Mouse (Mus musculus) T-cell, adult 2 months (primary cell): ENCODE results near the gene Adcy3.
"Not testable (repeated sequence)": the region's sequence is repeated elsewhere in the genome, so short reads cannot be mapped to it uniquely, and the experiment has no call there.

Experiments used
- DNase-seq: peaks from one replicate; pipeline ENCODE4 v3.0.0; 2022; ENCODE audit warnings: low spot score

Adcy3 gene

DNA sequence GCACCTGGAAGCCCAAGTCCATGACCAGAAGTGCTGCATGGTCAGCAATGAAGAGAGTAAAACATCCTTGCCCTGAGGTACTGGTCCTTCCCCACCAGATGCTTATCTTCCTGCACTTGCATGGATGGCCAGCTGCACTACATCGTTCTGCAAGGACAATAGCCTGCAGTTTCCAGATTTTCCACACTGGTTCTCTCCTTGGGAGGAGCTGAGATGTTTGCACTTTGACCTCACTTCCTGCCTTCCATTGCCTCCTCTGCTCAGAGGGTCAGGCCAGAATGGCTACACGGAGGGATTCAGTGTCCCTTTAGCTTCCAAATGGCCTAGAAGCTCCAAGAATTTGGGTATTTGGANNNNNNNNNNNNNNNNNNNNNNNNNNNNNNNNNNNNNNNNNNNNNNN is 51.7 kb downstream of the Adcy3 start:
- DNase-seq: no peak

DNA sequence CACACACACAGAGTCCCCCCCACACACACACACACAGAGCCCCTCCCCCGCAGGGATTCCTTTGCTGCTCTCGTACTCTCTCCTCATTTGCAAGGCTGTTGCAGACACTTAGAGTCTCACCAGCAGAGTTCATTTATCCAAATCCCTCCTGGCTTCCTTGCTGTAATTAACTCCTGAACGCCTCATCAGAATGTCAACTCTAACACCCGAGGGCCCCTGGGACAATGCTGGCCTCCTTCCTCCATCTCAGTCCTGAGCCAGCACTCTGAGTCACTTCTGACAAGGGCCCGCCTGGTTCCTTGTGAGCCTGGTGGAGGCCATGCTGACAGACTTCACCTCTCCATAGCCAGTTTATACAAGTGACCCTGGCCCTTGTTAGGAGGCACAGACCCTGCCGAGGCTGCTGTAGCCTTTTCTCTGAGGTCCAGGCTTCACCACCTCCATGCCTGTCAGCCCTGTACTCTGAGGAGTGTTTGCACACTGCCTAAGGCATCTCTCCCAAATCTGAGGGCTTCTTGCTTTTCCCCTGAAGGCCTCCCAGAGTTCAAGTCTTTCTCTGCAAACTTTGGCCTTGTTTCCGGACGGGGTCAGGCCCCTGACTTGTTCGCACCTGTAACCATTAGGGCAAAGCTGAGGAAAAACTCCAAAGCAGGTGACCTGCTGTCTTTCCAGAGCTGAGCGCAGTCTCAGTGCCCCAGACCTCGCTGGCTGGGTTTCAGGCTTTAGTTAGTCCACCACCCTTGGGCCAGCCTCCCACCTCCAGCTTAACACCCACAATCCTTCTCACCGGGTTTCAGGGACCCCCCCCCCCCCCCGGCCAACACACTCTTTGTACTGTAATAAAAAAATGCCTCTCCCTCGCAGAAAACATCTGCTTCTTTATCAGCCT is 55.5 kb downstream of the Adcy3 start:
- no peak for DNase-seq

DNA sequence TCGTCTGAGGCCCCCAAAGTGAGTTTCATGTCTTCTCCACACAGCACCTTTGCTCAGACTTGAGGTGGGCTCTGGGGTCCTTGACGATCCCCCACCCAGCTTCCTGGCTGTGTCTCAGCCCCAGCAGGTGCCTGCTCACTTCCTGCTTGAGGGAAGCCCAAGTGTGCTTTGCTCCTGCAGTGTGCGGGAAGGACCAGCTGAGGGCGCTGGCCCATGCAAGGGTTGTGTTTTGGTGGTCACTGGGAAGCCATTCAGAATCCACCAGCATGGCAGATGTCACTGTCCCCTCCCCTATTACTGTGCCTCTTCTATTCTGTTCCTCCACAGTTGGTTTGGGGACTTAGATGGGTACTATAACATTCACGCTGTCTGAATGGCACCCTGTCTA is 56.2 kb downstream of the Adcy3 start:
- DNase-seq: peak; percentile 15

DNA sequence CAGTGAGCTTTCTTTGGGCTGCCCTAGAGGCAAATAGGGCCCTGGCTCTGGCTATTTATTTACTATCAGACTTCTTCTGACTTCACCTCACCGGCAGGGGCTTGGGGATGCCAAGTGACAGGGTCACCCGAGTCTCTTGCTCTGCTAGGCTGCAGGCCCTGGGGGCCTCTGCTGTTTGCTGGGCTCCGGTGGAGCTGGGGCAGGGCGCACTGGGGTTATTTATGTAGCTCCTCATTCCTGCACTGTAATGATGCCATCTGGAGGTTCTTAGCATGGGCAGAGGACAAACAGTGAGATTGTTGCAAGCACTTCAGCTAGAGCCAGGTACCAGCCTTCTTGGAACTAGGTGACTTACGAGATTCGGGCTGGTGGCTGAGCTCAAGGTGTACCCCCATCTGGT is 59.6 kb downstream of the Adcy3 start:
- no peak for DNase-seq

DNA sequence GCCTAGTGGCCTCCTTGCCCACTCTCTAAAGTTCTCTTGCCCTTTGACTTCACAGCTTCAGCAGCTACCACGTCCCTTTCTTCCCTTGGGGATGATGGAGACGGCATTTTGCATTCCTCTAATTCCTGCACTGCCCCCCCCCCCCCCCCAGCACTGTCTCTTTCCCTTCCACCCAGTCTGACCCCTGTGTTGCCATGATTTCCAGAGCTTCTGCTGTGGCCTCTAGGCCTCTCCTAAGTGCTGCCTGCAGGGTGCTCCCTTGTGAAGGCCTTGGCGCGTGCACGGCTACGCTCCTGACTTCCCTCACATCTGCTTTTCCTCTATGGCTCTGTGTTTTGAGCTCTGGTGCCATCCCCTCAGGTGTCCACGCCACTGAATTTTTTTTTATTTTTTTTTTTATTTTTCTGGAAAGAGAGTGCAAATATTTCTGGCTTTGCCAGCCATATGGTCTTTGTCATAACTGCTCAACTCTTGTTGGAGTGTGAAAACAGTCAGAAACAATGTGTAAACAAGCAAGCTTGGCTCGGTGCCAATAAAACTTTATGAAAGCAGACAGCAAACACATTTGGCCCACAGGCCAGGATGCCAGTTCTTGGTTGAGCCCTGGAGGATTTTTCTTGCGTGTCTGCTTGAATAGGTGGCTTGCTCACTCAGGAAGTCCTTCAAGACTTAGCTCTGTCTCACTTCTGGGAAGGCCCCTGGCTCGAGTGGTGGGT is 60.3 kb downstream of the Adcy3 start:
- no peak for DNase-seq

DNA sequence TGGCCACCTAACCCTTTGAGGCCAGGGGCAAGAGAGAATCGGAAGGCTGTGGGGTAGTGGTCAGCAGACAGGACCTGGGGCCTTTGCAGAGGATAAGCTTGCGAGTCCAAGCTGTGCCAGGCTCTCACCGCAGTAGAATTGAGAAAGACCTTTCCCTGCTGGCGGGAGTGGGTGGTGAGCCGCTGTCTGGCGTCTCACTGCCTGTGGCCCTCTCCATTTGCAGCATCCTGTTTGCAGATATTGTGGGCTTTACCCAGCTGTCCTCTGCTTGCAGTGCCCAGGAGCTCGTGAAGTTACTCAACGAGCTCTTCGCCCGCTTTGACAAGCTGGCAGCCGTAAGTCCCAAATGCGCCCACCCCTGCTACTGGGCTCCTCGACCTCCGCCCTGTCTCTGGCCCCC is 61.7 kb downstream of the Adcy3 start:
- DNase-seq: no peak

DNA sequence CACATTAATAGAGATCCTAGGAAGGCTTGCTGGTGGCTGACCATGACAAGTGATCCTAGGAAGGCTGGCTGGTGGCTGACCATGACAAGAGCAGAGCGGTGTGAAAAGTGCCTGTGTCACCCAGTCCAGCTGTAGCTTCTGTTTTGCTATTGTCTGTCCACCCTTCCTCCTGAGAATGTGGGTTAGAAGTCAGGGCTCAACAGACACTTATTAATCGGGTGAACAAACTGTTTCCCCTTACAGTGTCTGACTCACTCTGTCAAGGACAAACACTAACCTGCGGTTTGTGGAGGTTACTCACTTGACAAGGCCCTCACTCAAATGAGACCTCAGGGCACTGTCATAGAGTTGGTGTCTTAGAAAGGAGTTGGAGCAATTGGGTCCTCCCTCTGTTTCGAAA is 65.8 kb downstream of the Adcy3 start:
- no peak for DNase-seq

DNA sequence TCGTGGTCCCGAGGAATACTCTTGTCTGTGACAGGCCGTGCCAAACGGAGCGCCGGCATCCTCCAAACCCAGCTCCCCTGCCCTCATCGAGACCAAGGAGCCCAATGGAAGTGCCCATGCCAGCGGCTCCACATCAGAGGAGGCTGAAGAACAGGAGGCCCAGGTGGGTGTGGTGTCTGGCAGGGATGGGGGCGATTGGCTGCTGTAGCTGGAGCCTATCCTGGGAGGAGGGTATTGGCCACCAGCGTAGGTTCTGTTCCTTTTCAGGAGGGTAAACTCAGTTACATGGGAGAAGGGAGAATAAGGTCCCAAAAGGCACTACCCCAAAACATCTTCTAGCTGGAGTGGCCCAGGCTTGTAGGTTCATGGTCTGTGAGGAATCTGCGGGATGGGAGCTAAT is 66.4 kb downstream of the Adcy3 start:
- no peak for DNase-seq

DNA sequence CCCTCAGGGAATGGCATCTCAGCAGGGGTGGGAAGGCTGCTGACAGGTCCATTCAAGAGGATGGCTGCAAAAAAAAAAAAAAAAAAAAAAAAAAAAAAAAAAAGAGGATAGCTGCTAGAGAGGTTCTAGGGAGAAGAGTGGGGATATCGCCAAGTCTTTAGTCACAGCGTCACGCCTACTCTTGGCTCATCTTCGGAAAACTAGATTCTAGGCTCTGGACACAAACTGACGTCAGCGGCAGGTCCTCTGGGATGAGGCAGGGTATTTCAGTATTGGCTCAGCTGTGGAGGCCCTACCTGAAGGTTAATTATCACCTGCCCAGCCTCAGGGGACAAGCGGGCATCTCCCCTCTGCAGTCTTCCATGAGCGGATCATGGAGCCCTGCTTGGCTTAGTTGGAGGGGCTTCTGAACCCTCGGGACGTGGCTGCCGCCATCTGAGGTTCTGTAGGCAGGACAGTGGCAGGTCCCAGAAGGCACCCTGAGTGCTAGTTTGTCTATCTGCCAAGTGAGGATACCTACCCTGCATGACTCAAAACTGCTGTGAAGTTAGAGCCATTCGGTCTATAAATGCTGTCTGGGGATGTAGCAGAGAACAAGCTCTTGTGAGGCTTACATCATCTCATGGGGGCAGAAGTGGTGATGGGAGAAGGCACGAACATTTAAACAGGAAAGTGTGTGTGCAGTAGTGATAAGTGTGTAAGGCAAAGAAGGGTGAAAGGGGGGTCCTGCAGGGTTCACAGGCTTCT is 68.7 kb downstream of the Adcy3 start:
- no peak for DNase-seq

DNA sequence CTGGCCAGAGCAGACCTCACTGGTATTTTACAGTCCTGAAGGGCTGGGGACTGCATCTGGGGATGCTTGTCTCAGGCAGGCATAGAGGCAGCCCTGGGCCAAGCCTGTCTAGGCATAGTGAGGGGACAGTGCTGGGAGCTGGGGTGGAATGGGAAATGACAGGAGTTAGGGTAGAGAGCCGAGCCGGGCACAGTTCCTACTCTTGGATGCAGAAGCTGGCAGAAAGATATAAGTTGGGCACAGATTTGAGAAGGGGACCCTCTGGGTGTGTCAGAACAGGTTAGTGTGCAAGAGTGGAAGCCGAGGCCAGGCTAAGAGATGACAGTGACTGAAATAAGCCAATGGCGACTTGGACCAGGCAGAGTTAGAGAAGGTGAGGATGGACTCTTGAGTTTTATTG is 69.3 kb downstream of the Adcy3 start:
- DNase-seq: no peak

DNA sequence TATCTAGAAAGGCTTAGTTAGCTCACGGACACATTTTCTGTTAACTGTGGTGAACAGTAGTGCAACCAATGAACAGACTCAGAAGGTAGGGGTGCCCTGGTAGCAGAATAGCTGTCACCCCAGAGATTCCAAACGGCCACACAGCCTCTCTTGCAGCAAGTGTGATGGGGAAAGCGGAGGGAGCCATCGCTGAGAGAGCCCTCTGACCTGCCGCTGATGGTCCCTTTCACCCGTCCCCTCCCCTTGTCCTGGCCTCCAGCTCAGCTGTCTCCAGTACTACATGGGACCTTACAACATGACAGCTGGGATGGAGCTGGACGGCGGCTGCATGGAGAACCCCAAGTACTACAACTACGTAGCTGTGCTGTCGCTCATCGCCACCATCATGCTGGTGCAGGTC is 73.2 kb downstream of the Adcy3 start:
- no peak for DNase-seq

DNA sequence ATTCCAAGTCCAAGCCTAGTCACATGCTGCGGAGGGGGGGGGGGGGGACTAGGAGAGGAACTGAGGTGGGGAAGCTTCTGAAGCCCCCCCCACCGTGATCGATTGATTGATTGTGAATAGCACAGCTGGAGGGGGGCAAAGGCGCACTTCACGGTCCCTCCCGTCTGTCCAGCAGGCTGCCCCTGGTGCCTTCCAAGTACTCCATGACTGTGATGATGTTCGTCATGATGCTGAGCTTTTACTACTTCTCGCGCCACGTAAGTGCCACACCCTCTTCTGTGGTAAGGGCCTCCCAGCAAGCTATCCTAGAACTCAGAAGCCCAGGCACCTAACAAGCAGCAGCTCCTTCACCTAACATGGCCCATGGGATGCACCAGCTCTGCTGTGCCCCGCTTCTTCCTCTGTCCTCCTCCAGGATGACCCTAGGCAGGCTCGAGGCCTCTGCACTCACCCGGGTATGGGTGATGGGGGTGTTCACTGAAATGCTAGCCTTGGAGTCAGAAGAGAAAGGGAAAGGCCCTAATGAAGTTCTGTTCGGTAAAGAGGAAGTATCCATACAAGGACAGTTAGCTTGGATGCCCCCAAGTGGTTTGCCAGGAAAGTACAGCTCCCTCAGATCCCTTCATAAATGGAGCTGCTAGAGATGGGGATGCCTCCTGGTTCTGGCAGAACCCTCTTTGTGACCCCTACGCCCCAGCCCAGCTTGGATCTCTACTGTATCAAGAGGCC is 75.7 kb downstream of the Adcy3 start:
- peak; percentile 12 for DNase-seq

DNA sequence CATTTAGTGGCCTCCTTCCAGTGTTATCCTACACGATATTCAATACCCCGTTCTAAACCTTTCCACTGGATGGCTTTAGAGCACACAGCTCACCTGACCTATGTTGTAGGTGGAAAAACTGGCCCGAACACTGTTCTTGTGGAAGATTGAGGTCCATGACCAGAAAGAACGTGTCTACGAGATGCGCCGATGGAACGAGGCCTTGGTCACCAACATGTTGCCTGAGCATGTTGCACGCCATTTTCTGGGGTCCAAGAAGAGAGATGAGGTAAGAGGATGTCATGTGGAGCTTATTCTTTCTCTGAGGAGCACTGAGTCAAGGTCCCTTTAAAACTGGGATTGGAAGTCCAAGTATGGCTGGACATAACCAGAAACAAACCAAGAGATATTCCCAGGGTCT is 76.3 kb downstream of the Adcy3 start:
- DNase-seq: no peak

DNA sequence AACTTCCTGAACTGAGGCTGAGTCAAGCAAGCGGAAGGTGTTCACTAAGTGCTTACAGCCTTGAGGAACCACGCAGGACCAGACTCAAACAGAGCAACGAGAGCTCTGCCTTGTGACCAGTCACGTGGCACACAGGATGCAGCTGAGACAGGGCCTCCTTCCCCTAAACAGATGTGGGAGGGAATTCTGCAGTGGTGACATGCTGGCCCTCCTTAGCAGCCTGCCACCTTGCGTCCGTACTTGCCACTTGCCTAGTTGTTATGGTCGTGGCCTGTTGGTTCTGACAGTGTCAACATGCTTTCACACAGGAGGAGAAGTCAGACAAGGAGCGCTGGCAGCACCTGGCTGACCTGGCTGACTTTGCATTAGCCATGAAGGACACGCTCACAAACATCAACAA is 78.3 kb downstream of the Adcy3 start:
- DNase-seq: no peak

DNA sequence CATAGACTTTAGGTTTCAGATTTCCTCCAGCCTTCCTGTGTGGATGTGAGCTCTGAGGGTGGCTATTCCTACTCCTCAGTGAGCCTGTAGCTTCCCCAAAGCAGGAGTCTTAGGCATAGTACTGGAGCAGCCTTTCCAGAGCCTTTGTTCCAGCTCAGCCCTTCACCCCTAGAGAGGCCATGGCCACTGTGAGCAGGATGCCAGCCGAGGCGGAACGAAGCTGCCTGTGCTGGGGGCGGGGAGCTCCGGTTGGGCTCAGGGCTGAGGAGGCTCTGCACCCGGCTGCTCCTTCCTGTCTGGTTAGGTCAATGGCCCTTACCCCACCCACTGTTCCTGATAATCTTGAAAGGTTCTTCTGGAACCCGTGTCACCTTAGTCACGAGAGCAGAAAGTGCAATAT is 80.0 kb downstream of the Adcy3 start:
- no peak for DNase-seq

DNA sequence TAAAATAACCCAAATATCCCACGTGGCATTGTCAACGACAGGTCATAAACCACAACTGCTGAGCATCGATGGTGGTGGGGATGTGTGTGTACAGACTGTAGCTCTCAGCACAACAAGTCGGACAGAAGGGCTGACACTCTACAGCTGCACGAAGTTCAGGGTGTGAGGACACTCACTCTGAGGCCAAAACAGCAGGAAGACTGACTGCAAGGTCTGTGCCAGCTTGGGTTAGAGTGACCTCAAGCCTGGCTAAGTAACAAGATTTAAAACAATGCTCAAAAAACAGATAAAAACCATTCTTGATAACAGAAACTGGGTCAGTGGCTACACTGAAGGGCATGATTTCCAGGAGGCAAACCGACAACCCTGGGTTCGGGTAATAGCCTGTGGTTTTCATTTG is 97.3 kb downstream of the Adcy3 start:
- DNase-seq: no peak

DNA sequence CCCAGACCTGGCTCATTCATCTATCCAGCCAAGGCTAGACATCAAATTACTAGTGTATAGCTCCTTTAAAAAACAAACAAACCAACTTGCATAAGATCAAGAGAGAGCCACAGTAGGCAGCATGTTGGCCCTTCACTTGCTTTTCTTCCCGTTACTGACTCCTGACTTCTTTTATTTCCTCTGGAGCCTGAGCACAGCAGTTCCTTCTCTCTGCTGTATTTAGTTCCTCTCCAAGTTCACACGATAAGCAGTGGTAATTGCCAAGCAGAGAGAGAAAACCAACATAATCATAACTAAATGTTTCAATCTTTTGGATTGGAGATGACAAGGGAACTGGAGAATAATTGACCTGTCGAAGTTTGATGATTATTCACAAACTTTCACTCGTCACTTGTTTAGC is 99.9 kb downstream of the Adcy3 start:
- DNase-seq: no peak

DNA sequence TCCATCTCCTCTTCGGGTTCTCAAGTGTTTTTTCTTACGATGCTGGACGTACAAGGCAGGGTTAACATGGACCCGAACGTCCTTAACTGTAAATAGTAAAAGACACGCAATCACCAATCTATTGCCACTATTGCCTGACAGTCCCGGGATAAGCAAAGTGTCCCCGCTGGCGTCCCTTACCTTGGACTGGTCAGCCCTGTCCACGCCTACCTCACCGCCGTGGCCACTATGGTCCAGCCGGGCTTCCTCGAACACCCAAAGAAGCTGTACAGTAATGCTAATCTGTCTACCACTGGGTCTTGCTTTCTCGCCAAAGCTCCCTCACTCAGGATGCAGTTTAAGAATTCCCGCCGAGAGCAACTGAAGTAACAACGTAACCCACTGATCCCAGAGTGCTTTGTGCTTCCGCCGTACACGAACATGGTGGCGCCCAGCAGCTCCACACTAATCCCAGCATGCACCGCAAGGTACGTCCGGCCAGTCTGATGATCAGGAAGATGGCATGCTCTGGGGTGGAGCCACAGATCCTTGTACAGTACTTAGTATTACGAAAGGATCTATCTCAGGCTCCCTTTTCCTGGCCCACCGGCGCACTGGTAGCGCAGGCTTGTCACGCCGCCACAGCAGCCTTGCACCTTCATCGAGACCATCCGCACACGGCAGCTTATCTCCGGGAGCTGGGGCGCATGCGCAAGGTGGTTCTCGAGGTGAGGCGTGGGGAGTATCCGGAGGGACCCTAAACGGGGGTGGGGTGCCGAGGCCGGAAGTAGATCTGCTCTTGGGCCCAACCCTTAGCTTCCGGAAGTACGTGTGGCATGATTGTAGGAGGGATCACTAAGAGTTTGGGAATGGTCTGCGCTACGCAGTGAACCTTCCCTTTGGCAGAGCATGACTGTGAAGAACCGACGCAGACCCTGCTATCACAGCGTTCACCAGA is 100.9 kb downstream of the Adcy3 start, which contains the start of the genes Ptrhd1 and Cenpo:
Ptrhd1 (plus strand) TSS at position 456 of the 937 bp plus-strand sequence.
Cenpo (minus strand) TSS at position 723 of the 937 bp plus-strand sequence.
- peak; percentile 96 for DNase-seq

DNA sequence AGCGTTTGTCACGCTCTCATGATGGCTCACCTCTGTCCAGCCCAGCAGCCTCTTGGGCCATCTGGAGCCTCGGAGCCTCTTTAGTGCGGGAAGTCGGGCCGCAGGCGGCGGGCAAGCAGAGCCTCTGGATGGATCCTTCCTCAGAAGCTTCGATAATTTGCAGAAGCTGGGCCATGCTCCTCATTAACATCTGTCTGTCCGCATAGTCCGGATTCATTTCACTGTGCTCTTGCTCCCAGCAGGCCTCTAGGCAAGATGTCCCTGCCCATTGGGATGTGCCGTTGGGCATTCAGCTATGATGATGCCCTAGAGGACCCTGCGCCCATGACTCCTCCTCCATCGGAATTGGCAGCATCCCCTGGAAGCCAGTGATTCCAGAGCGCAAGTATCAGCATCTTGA is 104.6 kb downstream of the Adcy3 start:
- DNase-seq: no peak

DNA sequence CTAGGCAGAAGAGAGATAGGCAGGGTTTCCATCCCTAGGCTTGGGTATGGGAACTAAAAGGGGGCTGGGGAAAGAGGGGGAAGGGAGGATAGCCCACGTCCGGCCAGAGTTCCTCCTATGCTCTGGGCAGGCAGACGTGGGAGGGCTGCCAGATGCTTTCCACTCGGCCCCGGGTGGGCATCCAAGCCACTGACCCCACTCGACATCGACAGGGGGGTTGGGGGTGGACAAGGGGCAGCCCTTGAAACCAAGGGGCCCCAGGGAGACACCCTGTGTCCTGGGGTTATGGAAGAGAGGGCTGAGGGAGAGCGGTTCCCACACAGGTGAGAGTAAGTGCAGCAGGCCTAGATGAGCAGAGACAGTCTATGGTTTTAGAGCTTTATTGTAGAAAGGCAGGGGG is 107.4 kb downstream of the Adcy3 start:
- not testable (repeated sequence) for DNase-seq

DNA sequence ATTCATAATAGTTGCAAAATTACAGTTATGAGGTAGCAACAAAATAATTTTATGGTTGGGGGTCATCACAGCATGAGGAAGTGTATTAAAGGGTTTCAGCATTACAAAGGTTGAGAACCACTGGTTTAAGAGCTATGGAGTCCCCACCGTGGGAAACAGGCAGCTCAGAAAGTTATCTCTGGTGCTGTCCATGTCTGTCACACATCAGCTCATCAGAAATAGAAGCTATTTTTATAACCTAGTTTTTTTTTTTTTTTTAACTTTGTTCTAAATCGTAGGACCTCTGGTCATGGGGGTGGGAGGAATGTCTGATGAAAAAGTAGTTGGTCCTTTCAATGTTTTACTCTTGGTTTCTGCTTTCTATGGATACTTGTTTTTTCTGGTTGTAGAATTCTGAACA is 110.9 kb downstream of the Adcy3 start:
- DNase-seq: no peak
